Mouse (Mus musculus) adrenal gland, postnatal 4 days (tissue): Measurements from ENCODE around the gene Supt6. TPM values are rescaled to one million over a fixed set of nuclear protein-coding genes. Genes with fewer than 3 reads are reported as not detected.
"Not testable (repeated sequence)": the region's sequence is repeated elsewhere in the genome, so short reads cannot be mapped to it uniquely, and the experiment has no call there.

ENCODE experiments used
- DNase-seq, 2 experiments: peaks; one replicate each; pipeline ENCODE4 v3.0.0; 2021 to 2022; ENCODE audit warnings: low spot score in 2 of 2, mixed read lengths in 2 of 2
- total RNA-seq, 2 experiments: library from RNA; stranded (reverse); gene quantifications; 2 replicates each; pipeline ENCODE4 v1.2.3; 2021

The Supt6 gene
- total RNA-seq, 2 experiments from 2014 or later = 63.3 to 69.2 TPM

GRCm38 (mm10) chr11:78231518-78231917, 14.3 kb downstream of the Supt6 start:
- DNase-seq = no peak

GRCm38 (mm10) chr11:78223586-78223985, 22.2 kb downstream of the Supt6 start:
- no peak for DNase-seq

- DNase-seq = no peak
Measured at GRCm38 (mm10) chr11:78215709-78216317, 30.0 kb downstream of the Supt6 start.

- DNase-seq = no peak
Measured at GRCm38 (mm10) chr11:78213086-78213817, 32.5 kb downstream of the Supt6 start.

- DNase-seq = no peak
Measured at GRCm38 (mm10) chr11:78211513-78211912, 34.3 kb downstream of the Supt6 start.

GRCm38 (mm10) chr11:78210615-78211014, 35.2 kb downstream of the Supt6 start:
- no peak for DNase-seq

GRCm38 (mm10) chr11:78209886-78210285, 35.9 kb downstream of the Supt6 start:
- DNase-seq = no peak

GRCm38 (mm10) chr11:78207190-78207589, 38.6 kb downstream of the Supt6 start:
- no peak for DNase-seq

- no peak for DNase-seq
Measured at GRCm38 (mm10) chr11:78205361-78206206, 40.2 kb downstream of the Supt6 start.

- DNase-seq = no peak
Measured at GRCm38 (mm10) chr11:78204287-78204686, 41.5 kb downstream of the Supt6 start.

GRCm38 (mm10) chr11:78202372-78202771, 43.4 kb downstream of the Supt6 start:
- no peak for DNase-seq

- no peak for DNase-seq
Measured at GRCm38 (mm10) chr11:78195101-78195863, 50.5 kb downstream of the Supt6 start.

- DNase-seq = peak; percentile 54 to 67
Measured at GRCm38 (mm10) chr11:78194411-78195100, 51.2 kb downstream of the Supt6 start.

- no peak for DNase-seq
Measured at GRCm38 (mm10) chr11:78193113-78193512, 52.7 kb downstream of the Supt6 start, which contains the start of gene Proca1. Gene Proca1, plus strand, starts transcription at chr11:78193392.

- no peak for DNase-seq
Measured at GRCm38 (mm10) chr11:78190041-78190440, 55.7 kb downstream of the Supt6 start.

- peak; percentile 40 to 51 for DNase-seq
Measured at GRCm38 (mm10) chr11:78189234-78190040, 56.4 kb downstream of the Supt6 start.

GRCm38 (mm10) chr11:78188331-78189233, 57.2 kb downstream of the Supt6 start, which contains the start of gene Rab34:
Gene Rab34, plus strand, starts transcription at chr11:78188430.
- DNase-seq = peak; percentile 62 to 70

GRCm38 (mm10) chr11:78184702-78185101, 61.1 kb downstream of the Supt6 start:
- not testable (repeated sequence) for DNase-seq
